Comparison of ENCODE assay signal across 8 mouse cellular contexts in the genomic region with DNA sequence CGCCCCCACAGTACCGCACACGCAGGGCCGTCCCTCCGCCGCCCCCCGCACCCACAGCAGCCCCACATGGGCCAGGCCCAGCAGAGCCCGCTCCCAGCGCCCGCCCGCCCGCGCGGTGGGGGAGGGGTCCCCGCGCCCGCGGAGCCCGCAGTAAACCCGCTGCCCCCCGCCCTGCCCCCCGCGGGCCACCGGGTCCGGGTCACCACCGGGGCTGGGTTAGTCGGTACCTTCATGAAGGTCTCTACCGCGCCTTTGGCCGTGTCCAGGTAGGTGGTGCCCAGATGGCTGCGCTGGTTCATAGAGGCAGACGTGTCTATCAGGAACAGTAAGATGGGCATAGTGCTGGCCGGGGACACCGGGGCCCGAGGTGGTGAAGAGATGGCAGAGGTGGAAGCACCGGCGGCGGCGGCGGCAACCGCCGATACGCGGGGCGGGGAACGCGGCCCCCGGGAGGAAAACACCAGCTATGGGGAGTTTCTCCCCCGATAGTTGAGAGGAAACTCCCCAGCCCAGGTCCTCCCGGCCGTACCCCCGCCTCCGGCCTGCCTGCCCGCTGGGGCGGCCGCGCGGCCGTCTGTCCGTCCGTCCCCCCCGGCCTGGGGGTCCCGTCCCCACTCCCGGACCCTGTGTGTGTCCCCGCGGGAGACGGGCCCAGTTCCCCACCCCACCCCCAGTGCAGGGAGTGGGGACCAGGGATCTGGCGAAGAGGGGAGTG. TPM values are rescaled to one million over a fixed set of nuclear protein-coding genes. Genes with fewer than 3 reads are reported as not detected.
DNase-seq lines count a peak whose midpoint lies in the region; ATAC-seq and TF ChIP-seq lines count a peak whose summit lies in the region.

No protein-coding gene starts in this region.

- no peaks in the 10 kb centered on the region for H3K36me3 ChIP-seq in hindbrain, postnatal 0 days (ENCODE audit: insufficient read depth, low read length)
- H3K36me3 ChIP-seq in macrophage (ENCODE audit: inconsistent target): no peaks in the 10 kb centered on the region
- H3K36me3 ChIP-seq in small intestine, adult 2 months (ENCODE audit: control insufficient read depth, insufficient read depth, low read length): peaks cover 3% of the 10 kb centered on the region; the same call in 1 of the 2 replicates

- H3K4me2 ChIP-seq in hindbrain, postnatal 0 days (ENCODE audit: low read depth, low read length): peak overlapping the region; percentile 83

- H3K27ac ChIP-seq in hindbrain, postnatal 0 days: peak overlapping the region; percentile 95
- H3K27ac ChIP-seq in macrophage: peak overlapping the region; percentile 67
- peak overlapping the region; percentile 83 for H3K27ac ChIP-seq in small intestine, adult 2 months (ENCODE audit: insufficient read depth, low read depth, low read length)

- 1% methylated on average over 61 of the region's 68 CpGs for WGBS in hindbrain, postnatal 0 days
- WGBS in macrophage (ENCODE audit: missing documents): 0% methylated on average over 19 of the region's 68 CpGs
- WGBS in small intestine, adult 2 months: 1% methylated on average over 68 of the region's 68 CpGs

- peak overlapping the region; percentile 85 for H3K9ac ChIP-seq in hindbrain, postnatal 0 days (replicated peaks; ENCODE audit: low read length)

- H3K79me2 ChIP-seq in macrophage (ENCODE audit: inconsistent target): no peaks in the 10 kb centered on the region

- TF ChIP-seq CTCF in hindbrain, postnatal 0 days (IDR thresholded peaks at IDR 0.05; ENCODE audit: low read depth): no peak
- TF ChIP-seq CTCF in small intestine, adult 2 months (IDR thresholded peaks at IDR 0.05; ENCODE audit: extremely low read depth, insufficient read length, insufficient replicate concordance, low read depth, low read length): no peak

- H3K4me3 ChIP-seq in hindbrain, postnatal 0 days (ENCODE audit: low read length): peak overlapping the region; percentile 87
- H3K4me3 ChIP-seq in macrophage (ENCODE audit: inconsistent target): peak overlapping the region; percentile 45
- peak overlapping the region; percentile 77 for H3K4me3 ChIP-seq in small intestine, adult 2 months (ENCODE audit: low read depth, low read length)

- peak; percentile 16 for ATAC-seq in hindbrain, postnatal 0 days
- ATAC-seq in monocyte, adult 5-6 weeks (replicated peaks; ENCODE audit: insufficient number of reproducible peaks, low FRiP score, low TSS enrichment, poor library complexity, severe bottlenecking): no peak

- no peaks in the 10 kb centered on the region for H3K27me3 ChIP-seq in hindbrain, postnatal 0 days (ENCODE audit: insufficient read depth, low read length)
- no peaks in the 10 kb centered on the region for H3K27me3 ChIP-seq in small intestine, adult 2 months (ENCODE audit: control insufficient read depth, insufficient read depth, low read length)

- peak; percentile 61 for DNase-seq in T-cell, adult 2 months (ENCODE audit: low spot score)
- peak; percentile 37 for DNase-seq in embryo, embryonic 10 days (ENCODE audit: low spot score)
- peak; percentile 46 to 56 for DNase-seq in gastrocnemius, adult 8-10 months (ENCODE audit: low spot score in 2 of 2)
- DNase-seq in hindbrain, postnatal 0 days (ENCODE audit: low spot score): peak; percentile 42
- peak; percentile 60 to 68 for DNase-seq in left cerebral cortex, adult 8-10 months (ENCODE audit: low spot score in 2 of 2)

- no peaks in the 10 kb centered on the region for H3K4me1 ChIP-seq in hindbrain, postnatal 0 days (ENCODE audit: insufficient read depth, low read length)
- no peaks in the 10 kb centered on the region; the same call in 1 of the 2 replicates for H3K4me1 ChIP-seq in small intestine, adult 2 months (ENCODE audit: control insufficient read depth, insufficient read depth, insufficient read length, low read length)

- H3K9me3 ChIP-seq in hindbrain, postnatal 0 days (ENCODE audit: low read length): no peaks in the 10 kb centered on the region

- no peak; the same call in 1 of the 2 replicates for TF ChIP-seq POLR2A in small intestine, adult 2 months (IDR thresholded peaks at IDR 0.05; ENCODE audit: low read depth, low read length)

RNA-seq across cellular contexts. Expression of a gene that starts 0.5 kb away (rescaled TPM):
- 10 to 100 TPM; 11.3 to 16.8 (median 15.4) TPM for total RNA-seq in gastrocnemius, adult 8-10 months (2022)
- total RNA-seq in hindbrain, postnatal 0 days (2014; rRNA removed): 26.3 and 31.7 TPM in 2 replicates
- polyA plus RNA-seq in hindbrain, postnatal 0 days (2015; fragmentation: Nextera tagmentation; extraction: Ambion mirVana): 7.5 and 9.9 TPM in 2 replicates
- total RNA-seq in left cerebral cortex, adult 8-10 months (2022): 10 to 100 TPM; 31.2 to 45.7 (median 41.1) TPM
- 100 to 1,000 TPM in 23 of 26 experiments, 10 to 100 TPM in 3; 61.9 to 384 (median 172) TPM for total RNA-seq in macrophage (2018; cell fraction: chromatin; rRNA removed)
- 10 to 100 TPM; 19.0 to 61.3 (median 35.8) TPM for total RNA-seq in macrophage (2018; cell fraction: cytosol; rRNA removed)
- total RNA-seq in macrophage (2018; cell fraction: nucleus; rRNA removed): 100 to 1,000 TPM in 14 of 26 experiments, 10 to 100 TPM in 12; 59.7 to 238 (median 101) TPM
- polyA plus RNA-seq in macrophage (2018): 12.6 to 46.3 TPM (median 19.6 TPM) in 3 replicates
- 2.7 and 5.9 TPM in 2 replicates for polyA plus RNA-seq in small intestine, adult 2 months (2012; rRNA removed)
- total RNA-seq in monocyte, adult 5-6 weeks (2017): 63.8 to 126 TPM (median 83.5 TPM) in 3 replicates
